Mouse (Mus musculus) MEL (cell line): ENCODE measurements at regions not wholly inside any gene's neighbourhood (a gene's known extent, or its start where the extent isn't known, plus 50 kb on each side); places are given as distances from the start of the nearest gene placed in this dataset.

Source experiments
- CTCF ChIP-seq, 3 experiments: IDR thresholded peaks in 2 of 3; conservative IDR thresholded peaks in 1 of 3; 2 replicates each; pipeline ENCODE4 v1.5.1; 2011 to 2012; ENCODE audit warnings: low read length in 3 of 3, low read depth in 2 of 3, mild to moderate bottlenecking in 2 of 3, improper control_type of control experiment in 1 of 3, inconsistent platforms in 1 of 3, mixed read lengths in 1 of 3, moderate library complexity in 1 of 3; ENCODE audit not compliant: control insufficient read depth in 1 of 3, insufficient read depth in 1 of 3, poor library complexity in 1 of 3, severe bottlenecking in 1 of 3
- ELF1 ChIP-seq: IDR thresholded peaks from 2 replicates; pipeline ENCODE4 v1.6.1; 2014; ENCODE audit warnings: low read depth, mild to moderate bottlenecking, inconsistent platforms, low read length, improper control_type of control experiment, moderate library complexity
- EP300 ChIP-seq, 2 experiments: IDR thresholded peaks; 2 replicates each; pipeline ENCODE4 v1.6.1; 2011; ENCODE audit warnings: improper control_type of control experiment in 2 of 2, low read length in 2 of 2, low read depth in 1 of 2, mild to moderate bottlenecking in 1 of 2
- GATA1 ChIP-seq: IDR thresholded peaks from 2 replicates; pipeline ENCODE4 v1.6.1; 2011; ENCODE audit warnings: low read depth, low read length, improper control_type of control experiment
- MAX ChIP-seq: IDR thresholded peaks from 2 replicates; pipeline ENCODE4 v1.6.1; 2011; ENCODE audit warnings: low read length, improper control_type of control experiment
- MAZ ChIP-seq: IDR thresholded peaks from 2 replicates; pipeline ENCODE4 v1.6.1; 2012; ENCODE audit warnings: low read depth, mild to moderate bottlenecking, inconsistent platforms, low read length, improper control_type of control experiment
- POLR2A ChIP-seq, 2 experiments: IDR thresholded peaks; 2 replicates each; pipeline ENCODE4 v1.6.1; 2011 to 2012; ENCODE audit warnings: low read length in 2 of 2, mild to moderate bottlenecking in 2 of 2, control low read depth in 1 of 2, improper control_type of control experiment in 1 of 2, low read depth in 1 of 2, moderate library complexity in 1 of 2; ENCODE audit not compliant: control insufficient read depth in 1 of 2, insufficient read depth in 1 of 2, poor library complexity in 1 of 2
- SIN3A ChIP-seq: IDR thresholded peaks from 2 replicates; pipeline ENCODE4 v1.6.1; 2012; ENCODE audit warnings: low read length, improper control_type of control experiment, inconsistent platforms
- UBTF ChIP-seq: IDR thresholded peaks from 2 replicates; pipeline ENCODE4 v1.6.1; 2012; ENCODE audit warnings: low read depth, mild to moderate bottlenecking, inconsistent platforms, low read length, improper control_type of control experiment, moderate library complexity, borderline replicate concordance; ENCODE audit not compliant: insufficient read depth
- ZC3H11A ChIP-seq: IDR thresholded peaks from 2 replicates; pipeline ENCODE4 v1.6.1; 2012; ENCODE audit warnings: low read depth, mild to moderate bottlenecking, inconsistent platforms, low read length, improper control_type of control experiment
- ZKSCAN1 ChIP-seq: IDR thresholded peaks from 2 replicates; pipeline ENCODE4 v1.6.1; 2012; ENCODE audit warnings: low read depth, mild to moderate bottlenecking, inconsistent platforms, low read length, improper control_type of control experiment, moderate library complexity
- ZNF384 ChIP-seq: IDR thresholded peaks from 2 replicates; pipeline ENCODE4 v1.6.1; 2012; ENCODE audit warnings: low read depth, mild to moderate bottlenecking, inconsistent platforms, low read length, improper control_type of control experiment

- TF ChIP-seq MAX (no peak), MAZ (no peak), POLR2A (IDR thresholded peaks at IDR 0.05; ENCODE audit: control insufficient read depth in 1 of 2, insufficient read depth in 1 of 2, low read depth in 1 of 2, low read length in 2 of 2, poor library complexity in 1 of 2) (no peak), UBTF (no peak), ELF1 (no peak), CTCF (IDR thresholded peaks at IDR 0.05 in 2 of 3, conservative IDR thresholded peaks at IDR 0.05 in 1 of 3; ENCODE audit: control insufficient read depth in 1 of 3, insufficient read depth in 1 of 3, low read depth in 2 of 3, low read length in 3 of 3, poor library complexity in 1 of 3, severe bottlenecking in 1 of 3) (no peak), SIN3A (no peak), GATA1 (no peak), ZKSCAN1 (no peak), ZNF384 (no peak), EP300 (IDR thresholded peaks at IDR 0.05; ENCODE audit: low read depth in 1 of 2, low read length in 2 of 2) (no peak), ZC3H11A (no peak)
These were observed 51.9 kb upstream of the Car12 start for GRCm38 (mm10) chr9:66661596-66661995.
